In the genomic region with DNA sequence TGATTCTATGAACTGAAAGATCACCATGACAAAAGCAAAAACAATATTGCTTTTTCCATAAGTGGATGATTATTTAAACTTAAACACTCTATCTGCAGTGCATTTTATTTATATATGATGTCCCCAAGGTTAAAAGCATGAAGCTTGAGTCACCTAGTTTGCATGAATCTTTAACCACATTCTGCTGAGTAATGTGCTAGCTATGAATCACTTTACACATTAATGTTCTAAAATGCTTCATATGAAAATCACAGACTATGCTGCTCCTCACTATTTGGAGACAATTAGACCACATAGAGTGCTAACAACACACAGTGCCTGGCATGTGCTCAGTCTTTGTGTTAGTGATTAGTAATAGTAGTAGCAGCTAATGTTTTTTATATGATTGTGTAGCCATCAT, we compare ENCODE assay signal across 27 mouse cellular contexts.
"Had no signal": no experiment of that assay in that cellular context is flagged by ENCODE, and none has a peak within 500 bp of the region (broad histone marks: within the 10 kb centered on the region; RNA-seq: fewer than 3 reads in every experiment).

No protein-coding gene starts in this region.

- H3K9me3 ChIP-seq: heart, embryonic 10.5 days; heart, embryonic 12.5 days; hindbrain, embryonic 10.5 days; hindbrain, embryonic 12.5 days; kidney, embryonic 15.5 days; limb, embryonic 13.5 days; limb, embryonic 15.5 days; liver, embryonic 13.5 days; liver, embryonic 15.5 days had no signal

- ATAC-seq: hindbrain, embryonic 16.5 days; intestine, embryonic 16.5 days had no signal

- H3K4me1 ChIP-seq: heart, embryonic 10.5 days; heart, embryonic 12.5 days; hindbrain, embryonic 10.5 days; hindbrain, embryonic 12.5 days; kidney, embryonic 15.5 days; limb, embryonic 13.5 days; limb, embryonic 15.5 days; liver, embryonic 13.5 days; liver, embryonic 15.5 days had no signal

- DNase-seq: gastrocnemius, postnatal 14 days; gastrocnemius, postnatal 36 days; heart, adult 11 months; heart, postnatal 10 days; heart, postnatal 4 days; kidney, adult 11 months; kidney, adult 2 months; kidney, adult 9 months; kidney, postnatal 14 days; kidney, postnatal 36 days; layer of hippocampus, adult 9-11 months; layer of hippocampus, postnatal 36 days; left cerebral cortex, postnatal 4 days; liver, embryonic 13.5 days had no signal

- H3K9ac ChIP-seq: heart, embryonic 12.5 days; hindbrain, embryonic 12.5 days; hindbrain, embryonic 14.5 days; kidney, embryonic 15.5 days; limb, embryonic 13.5 days; limb, embryonic 15.5 days; liver, embryonic 13.5 days; liver, embryonic 15.5 days had no signal

- H3K27me3 ChIP-seq: heart, embryonic 12.5 days; hindbrain, embryonic 12.5 days; kidney, embryonic 15.5 days; limb, embryonic 13.5 days; limb, embryonic 15.5 days; liver, embryonic 13.5 days; liver, embryonic 15.5 days had no signal

- H3K4me3 ChIP-seq: heart, embryonic 10.5 days; heart, embryonic 12.5 days; hindbrain, embryonic 10.5 days; hindbrain, embryonic 12.5 days; kidney, embryonic 15.5 days; limb, embryonic 13.5 days; limb, embryonic 15.5 days; liver, embryonic 13.5 days; liver, embryonic 15.5 days had no signal

- H3K27ac ChIP-seq: heart, embryonic 10.5 days; hindbrain, embryonic 10.5 days; hindbrain, embryonic 12.5 days; hindbrain, embryonic 14.5 days; kidney, embryonic 15.5 days; kidney, postnatal 0 days; limb, embryonic 13.5 days; limb, embryonic 15.5 days; liver, embryonic 13.5 days; liver, embryonic 15.5 days had no signal

- H3K4me2 ChIP-seq: heart, embryonic 12.5 days; hindbrain, embryonic 12.5 days; hindbrain, embryonic 14.5 days; kidney, embryonic 15.5 days; limb, embryonic 13.5 days; limb, embryonic 15.5 days; liver, embryonic 11.5 days; liver, embryonic 13.5 days; liver, embryonic 15.5 days had no signal

- H3K36me3 ChIP-seq: heart, embryonic 10.5 days; heart, embryonic 12.5 days; hindbrain, embryonic 10.5 days; hindbrain, embryonic 12.5 days; kidney, embryonic 15.5 days; limb, embryonic 13.5 days; limb, embryonic 15.5 days; liver, embryonic 13.5 days; liver, embryonic 15.5 days had no signal
